Mouse (Mus musculus): ENCODE data around the gene Blmh. TPM values are rescaled to one million over a fixed set of nuclear protein-coding genes. Genes with fewer than 3 reads are reported as not detected.
"Not testable (repeated sequence)": the region's sequence is repeated elsewhere in the genome, so short reads cannot be mapped to it uniquely, and the experiment has no call there.

Blmh gene
- total RNA-seq, 2 experiments from 2014 or later, result 16.8 to 38.4 TPM

GRCm38 (mm10) chr11:76914366-76914765 lies 10.2 kb upstream of the Blmh start:
- ATAC-seq (replicated peaks; ENCODE audit: low FRiP score, poor library complexity, severe bottlenecking), result no peak

- ATAC-seq (replicated peaks; ENCODE audit: low FRiP score, poor library complexity, severe bottlenecking), result no peak
These were observed 7.9 kb upstream of the Blmh start for GRCm38 (mm10) chr11:76916539-76917229.

DNA sequence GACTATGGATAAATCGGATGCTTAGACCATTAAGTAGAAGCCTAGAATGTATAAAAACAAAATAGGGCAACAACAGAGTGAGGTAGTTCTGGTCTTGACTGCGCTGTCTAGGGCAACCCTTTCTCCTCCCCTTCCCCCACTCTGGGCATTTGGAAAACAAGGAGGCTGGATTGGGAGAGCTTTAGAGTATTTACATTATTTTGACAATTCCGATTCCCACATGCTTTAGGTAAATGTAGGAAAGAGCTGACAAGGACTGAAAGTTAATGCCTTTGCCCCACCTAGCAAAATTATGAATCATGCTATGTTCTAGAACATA lies 7.4 kb upstream of the Blmh start:
- no peak for ATAC-seq (replicated peaks; ENCODE audit: low FRiP score, poor library complexity, severe bottlenecking)

- no peak for ATAC-seq (replicated peaks; ENCODE audit: low FRiP score, poor library complexity, severe bottlenecking)
These were observed 4.0 kb upstream of the Blmh start for GRCm38 (mm10) chr11:76920607-76921006.

DNA sequence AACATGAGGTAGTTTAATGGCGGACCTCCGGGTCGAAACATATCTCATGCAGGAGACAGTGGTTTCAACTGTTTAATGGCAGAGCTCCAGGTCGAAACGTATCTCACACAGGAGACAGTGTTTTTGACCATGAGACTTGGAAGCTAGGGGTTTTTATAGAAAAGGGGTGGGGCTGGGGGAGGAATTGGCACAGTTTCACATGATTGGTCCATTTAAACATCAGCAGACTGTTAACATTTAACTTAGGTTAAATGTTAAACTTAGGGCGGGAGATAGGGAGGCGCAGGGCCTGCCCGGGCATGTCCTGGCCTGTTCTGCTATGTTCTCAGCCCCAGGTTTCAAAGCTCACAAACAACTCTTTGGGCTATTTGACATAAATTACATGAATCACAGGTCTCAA lies 4.0 kb downstream of the Blmh start:
- not testable (repeated sequence) for ATAC-seq (replicated peaks; ENCODE audit: low FRiP score, poor library complexity, severe bottlenecking)

DNA sequence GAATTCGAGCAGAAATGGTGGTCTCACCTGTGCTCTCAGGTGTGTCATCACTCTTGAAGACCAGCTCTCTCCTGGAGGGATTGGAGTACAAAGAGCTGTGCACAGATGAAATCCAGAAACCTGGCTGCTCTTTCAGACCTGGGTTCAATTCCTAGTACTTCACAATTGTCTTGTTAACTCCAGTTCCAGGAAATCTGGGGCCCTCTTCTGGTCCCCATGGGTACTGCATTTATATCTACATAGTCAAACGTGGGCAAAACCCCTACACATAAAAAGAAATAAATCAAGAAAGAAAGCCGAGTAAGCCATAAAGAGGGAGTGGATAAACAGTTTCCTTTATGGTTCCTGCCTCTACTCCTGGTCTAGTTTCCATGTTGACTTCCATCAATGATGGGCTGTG lies 8.6 kb downstream of the Blmh start:
- ATAC-seq (replicated peaks; ENCODE audit: low FRiP score, poor library complexity, severe bottlenecking), result no peak

DNA sequence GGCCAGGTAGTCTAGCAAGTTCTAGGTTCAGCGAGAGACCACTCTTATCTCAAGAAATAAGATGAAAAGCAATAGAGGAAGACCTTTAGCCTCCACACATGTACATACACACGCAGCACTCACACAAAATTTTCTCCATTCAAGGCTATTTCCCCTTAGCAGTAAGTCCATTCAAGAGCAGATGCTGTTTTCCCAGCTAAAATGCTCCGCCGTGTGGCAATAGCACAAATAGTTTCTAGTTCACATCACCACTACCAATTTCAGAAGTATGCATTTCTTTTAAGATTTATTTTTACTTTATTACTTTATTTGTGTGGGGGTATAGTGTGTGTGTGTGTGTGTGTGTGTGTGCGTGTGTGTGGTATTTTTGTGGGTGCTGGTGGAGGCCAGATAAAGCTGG lies 12.0 kb downstream of the Blmh start:
- no peak for ATAC-seq (replicated peaks; ENCODE audit: low FRiP score, poor library complexity, severe bottlenecking)

GRCm38 (mm10) chr11:76944839-76945238 lies 20.2 kb downstream of the Blmh start:
- no peak for ATAC-seq (replicated peaks; ENCODE audit: low FRiP score, poor library complexity, severe bottlenecking)

DNA sequence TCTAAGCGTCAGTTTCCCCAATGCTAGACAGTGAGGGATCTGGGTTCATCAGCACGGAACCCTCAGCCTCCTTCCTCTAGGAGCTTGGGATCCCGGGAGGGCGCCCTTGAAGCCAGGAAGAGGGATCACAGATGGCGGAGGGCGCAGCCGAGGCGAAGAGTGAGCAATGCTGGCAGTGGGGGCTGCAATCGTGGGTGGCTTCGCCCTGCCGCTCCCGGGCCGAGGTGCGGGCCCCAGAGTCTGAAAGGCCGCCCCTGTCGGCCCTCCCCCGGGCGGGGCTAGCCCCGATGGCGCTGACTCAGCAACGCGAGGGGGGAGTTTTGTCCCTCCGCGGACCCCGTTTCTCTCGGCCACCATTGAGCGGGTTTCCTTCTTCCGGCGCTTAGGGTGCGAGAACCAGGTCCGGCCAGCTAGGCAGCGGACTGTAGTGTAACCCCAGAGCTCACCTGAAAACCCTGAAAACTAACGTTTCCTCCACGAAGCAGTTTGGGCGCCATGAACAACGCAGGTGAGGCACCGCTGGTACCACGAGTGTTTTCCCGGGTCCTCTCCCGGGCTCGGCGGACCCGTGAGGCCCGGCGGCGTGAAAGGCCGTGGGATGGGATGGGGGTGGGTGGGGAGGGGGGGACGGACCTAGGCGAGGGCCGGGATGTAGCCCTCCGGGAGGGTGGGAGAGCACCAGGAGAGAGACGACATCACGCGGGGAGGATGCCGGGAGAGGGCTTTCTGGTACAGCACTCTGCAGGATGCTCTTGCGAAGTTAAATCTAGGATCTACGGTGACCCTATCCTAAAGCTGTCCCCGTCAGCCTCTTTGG lies 21.0 kb downstream of the Blmh start:
- ATAC-seq (replicated peaks; ENCODE audit: low FRiP score, poor library complexity, severe bottlenecking), result peak; percentile 98

DNA sequence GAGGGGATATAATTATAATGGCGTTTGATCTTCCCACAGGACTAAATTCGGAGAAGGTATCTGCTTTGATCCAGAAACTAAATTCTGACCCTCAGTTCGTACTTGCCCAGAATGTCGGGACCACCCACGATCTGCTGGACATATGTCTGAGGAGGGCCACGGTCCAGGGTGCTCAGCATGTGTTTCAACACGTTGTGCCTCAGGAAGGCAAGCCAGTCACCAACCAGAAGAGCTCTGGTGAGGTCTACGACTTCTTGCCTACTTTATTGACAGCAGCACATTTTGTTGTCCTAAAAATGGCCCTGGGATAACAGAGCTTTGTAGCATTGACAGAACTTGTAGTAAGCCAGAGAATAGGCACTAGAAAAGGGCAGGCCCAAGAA lies 21.6 kb downstream of the Blmh start:
- no peak for ATAC-seq (replicated peaks; ENCODE audit: low FRiP score, poor library complexity, severe bottlenecking)

DNA sequence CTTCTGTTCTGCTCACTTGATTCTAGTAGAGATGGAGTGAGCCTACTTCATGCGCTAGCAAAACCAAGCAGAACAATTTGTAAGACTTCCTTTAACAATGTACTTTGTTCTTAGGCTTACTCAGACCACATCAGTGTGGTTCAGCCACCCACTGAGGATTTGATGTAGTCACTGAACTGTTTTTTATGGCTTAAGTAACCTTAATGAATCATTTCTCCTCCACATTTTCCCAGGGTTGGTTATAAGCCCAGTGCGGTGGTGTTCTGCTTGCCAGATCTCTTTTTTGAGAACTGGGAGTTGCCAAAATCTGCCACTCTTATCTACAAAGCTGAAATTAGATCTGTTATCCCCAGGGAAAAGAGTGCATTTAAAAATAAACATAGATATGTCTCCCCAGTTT lies 28.9 kb downstream of the Blmh start:
- ATAC-seq (replicated peaks; ENCODE audit: low FRiP score, poor library complexity, severe bottlenecking), result no peak

- ATAC-seq (replicated peaks; ENCODE audit: low FRiP score, poor library complexity, severe bottlenecking), result no peak
These were observed 41.1 kb downstream of the Blmh start for GRCm38 (mm10) chr11:76965703-76966102.

- no peak for ATAC-seq (replicated peaks; ENCODE audit: low FRiP score, poor library complexity, severe bottlenecking)
These were observed 45.7 kb downstream of the Blmh start for GRCm38 (mm10) chr11:76970328-76970727.

GRCm38 (mm10) chr11:76974680-76975319 lies 50.2 kb downstream of the Blmh start:
- no peak for ATAC-seq (replicated peaks; ENCODE audit: low FRiP score, poor library complexity, severe bottlenecking)

GRCm38 (mm10) chr11:76981570-76982141 lies 57.0 kb downstream of the Blmh start:
- no peak for ATAC-seq (replicated peaks; ENCODE audit: low FRiP score, poor library complexity, severe bottlenecking)

GRCm38 (mm10) chr11:76982415-76982814 lies 57.8 kb downstream of the Blmh start:
- ATAC-seq (replicated peaks; ENCODE audit: low FRiP score, poor library complexity, severe bottlenecking), result no peak

GRCm38 (mm10) chr11:76983641-76984040 lies 59.0 kb downstream of the Blmh start:
- no peak for ATAC-seq (replicated peaks; ENCODE audit: low FRiP score, poor library complexity, severe bottlenecking)

DNA sequence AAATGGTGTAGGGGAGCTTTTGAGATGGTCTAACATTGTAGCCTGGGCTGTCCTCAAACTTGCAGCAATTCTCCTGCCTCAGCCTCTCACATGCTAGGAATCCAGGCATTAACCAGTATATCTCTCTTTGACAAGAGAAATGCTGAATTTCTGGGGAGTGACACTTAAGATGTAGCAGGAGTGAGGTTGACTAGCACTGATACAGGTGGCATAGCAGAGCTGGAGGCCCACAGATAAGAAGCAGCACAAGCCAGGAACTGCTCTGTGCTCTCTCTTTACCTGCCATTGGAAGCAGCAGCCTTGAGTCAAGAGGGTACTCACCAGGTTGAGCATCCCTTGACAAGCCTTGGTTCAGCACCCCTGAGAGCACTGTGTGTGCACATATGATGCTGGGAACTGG lies 59.6 kb downstream of the Blmh start:
- ATAC-seq (replicated peaks; ENCODE audit: low FRiP score, poor library complexity, severe bottlenecking), result no peak

GRCm38 (mm10) chr11:76990839-76991238 lies 66.2 kb downstream of the Blmh start:
- ATAC-seq (replicated peaks; ENCODE audit: low FRiP score, poor library complexity, severe bottlenecking), result no peak

- ATAC-seq (replicated peaks; ENCODE audit: low FRiP score, poor library complexity, severe bottlenecking), result no peak
These were observed 68.3 kb downstream of the Blmh start for GRCm38 (mm10) chr11:76992886-76993285.
